Mouse (Mus musculus): Measurements from ENCODE around the gene Tulp2. TPM values are rescaled to one million over a fixed set of nuclear protein-coding genes. Genes with fewer than 3 reads are reported as not detected.
"Not testable (repeated sequence)": the region's sequence is repeated elsewhere in the genome, so short reads cannot be mapped to it uniquely, and the experiment has no call there.

The Tulp2 gene
- polyA plus RNA-seq, 1 experiment, result 0.12 TPM

DNA sequence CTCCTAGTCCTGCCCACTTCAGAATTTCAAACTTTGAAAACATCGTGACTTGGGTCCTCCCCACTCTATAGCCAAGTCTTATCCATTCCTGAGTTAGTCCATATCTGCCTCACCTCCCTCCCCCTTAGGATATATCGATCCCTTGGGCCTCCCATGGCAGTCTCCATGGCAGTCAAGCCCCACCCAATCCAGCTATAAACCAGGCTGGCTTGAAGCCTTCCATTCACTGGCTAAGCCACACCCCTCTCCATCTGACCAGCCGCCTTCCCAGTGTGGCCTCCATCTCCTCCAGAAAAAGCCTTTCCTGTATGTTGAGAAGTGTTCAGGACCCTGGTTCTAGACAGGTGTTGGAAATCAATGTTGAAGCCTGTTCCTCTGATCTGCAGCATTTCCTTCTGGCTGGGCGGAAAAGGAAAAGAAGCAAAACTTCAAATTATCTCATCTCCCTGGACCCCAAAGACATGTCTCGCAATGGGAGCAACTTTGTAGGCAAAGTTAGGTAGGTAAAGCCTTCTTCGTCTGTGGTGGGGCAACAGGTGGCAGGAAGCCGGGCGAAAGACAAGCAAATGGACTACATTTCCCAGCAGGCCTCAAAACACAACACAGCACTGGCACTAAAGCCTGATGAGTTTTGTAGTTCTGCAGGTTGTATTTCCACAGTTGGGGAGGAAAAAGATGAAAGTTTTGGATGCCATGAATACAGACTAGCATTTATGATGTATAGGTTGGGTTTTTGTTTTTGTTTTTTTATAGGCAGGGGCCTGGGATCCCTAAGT lies 37.9 kb downstream of the Tulp2 start:
- no peak for DNase-seq (ENCODE audit: extremely low spot score in 1 of 2, low spot score in 1 of 2)

DNA sequence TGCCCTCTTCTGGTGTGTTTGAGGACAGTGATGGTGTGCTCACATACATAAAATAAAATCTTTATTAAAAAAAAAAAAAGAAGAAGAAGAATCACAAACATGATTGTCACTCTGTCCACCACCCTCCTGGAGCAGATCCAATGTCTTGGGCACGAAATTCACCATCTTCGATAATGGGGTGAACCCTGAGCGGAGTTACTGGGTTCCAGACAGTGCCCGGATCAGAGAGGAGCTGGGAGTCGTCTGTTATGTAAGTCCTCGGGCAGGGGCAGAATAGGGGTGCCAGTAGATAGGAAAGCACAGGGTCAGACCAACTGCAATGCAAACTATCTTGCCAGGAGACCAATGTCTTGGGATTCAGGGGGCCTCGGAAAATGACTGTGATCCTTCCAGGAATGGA lies 38.9 kb downstream of the Tulp2 start:
- no peak for DNase-seq (ENCODE audit: extremely low spot score in 1 of 2, low spot score in 1 of 2)

DNA sequence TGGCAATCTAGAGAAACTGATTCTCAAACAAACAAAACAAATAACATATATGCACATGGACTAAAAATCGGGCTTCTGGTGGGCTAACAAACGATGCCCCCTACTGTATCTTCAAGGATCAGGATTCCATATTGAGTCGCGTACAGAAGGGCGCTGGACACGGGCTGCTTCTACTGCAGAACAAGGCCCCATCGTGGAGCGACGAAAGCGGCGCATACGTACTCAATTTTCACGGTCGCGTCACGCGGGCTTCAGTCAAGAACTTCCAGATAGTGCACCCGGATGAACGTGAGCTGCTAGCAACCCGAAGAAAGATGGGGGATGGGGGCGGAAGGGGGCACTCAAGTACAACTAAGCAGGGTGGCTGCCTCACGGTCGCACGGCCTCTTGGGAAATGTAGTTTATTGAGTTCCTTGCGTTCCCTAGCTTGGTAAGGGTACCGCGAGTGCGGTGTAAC lies 40.1 kb downstream of the Tulp2 start:
- peak; percentile 90 to 93 for DNase-seq (ENCODE audit: extremely low spot score in 1 of 2, low spot score in 1 of 2)

DNA sequence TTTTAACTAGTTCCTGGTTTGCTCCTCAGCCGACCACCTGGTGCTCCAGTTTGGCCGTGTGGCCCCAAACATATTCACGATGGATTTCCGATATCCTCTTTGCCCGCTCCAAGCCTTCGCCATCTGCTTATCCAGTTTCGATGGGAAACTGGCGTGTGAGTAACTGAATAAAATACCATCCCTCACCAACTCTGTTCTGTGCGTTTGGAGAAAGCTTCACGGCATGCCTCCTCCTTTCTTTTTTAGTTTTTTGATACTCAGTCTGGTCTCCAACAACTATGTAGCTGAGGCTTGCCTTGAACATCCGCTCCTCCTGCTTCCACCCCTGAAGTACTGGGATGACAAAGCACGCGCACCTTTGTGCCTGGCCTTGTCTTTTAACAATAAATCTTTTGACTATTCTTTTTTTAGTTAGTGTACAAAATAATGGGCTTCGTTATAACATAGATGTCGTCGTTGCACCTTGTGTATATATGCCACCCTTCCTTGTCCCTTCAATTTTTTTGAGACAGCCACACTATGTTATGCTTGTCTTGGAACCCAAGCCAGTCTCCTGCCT lies 40.6 kb downstream of the Tulp2 start:
- DNase-seq (ENCODE audit: extremely low spot score in 1 of 2, low spot score in 1 of 2), result no peak

DNA sequence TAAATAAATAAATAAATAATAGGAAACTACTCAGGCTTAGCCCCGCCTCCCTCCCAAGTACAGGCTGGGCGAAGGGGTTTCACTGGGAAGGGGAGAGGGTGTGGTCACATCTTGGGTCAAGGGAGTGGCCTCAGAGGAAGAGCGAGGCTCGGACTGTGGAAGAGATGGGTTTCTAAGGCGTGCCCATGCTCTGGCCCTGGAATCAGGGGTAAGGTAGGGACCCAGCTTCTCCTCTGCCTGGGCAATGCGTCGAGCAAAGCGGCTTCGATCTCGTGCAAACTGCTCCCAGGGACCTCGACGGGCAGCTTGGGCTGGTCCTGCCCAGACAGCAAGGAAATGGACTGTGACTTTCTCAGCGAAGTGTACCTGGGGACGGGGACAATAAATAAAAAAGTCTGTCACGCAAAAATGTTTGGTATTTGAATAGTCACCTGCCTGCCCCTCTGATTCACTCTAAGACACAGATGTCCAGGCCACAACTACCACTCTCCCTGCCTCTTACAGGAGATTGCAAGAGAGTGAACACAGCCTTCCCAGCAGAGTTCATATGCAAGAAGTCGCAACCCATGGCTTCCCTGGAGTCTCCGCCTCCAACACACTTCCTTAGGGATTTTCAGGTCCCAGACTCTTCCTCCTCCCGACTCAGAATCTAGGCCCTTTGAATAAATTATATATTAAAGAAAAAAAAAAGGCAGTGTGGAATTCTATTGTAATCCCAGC lies 41.4 kb downstream of the Tulp2 start:
- DNase-seq (ENCODE audit: extremely low spot score in 1 of 2, low spot score in 1 of 2), result no peak

DNA sequence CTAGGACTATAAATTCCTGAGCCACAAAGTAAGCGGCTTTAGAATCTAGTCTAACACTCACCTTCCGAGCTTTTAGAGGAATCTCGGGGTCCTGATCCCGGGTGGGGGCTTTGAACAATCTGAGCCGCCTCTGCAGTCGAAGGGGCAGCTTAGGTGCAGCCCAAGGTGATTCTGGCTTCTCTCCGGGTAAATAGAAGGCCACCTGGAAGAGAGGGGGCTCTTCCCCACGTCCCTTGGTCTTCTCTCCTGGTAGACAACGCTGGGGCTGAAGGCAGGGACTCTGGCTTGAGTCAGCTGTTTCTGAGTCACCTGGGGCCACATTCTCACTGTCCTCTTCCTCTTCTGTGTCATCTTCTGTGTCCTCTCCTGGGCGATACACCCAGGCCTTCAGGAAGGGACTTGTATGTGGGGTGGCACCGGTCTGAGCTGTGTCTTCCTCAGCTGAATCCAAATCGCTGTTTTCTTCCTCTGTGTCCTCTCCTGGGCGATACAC lies 42.0 kb downstream of the Tulp2 start:
- DNase-seq (ENCODE audit: extremely low spot score in 1 of 2, low spot score in 1 of 2), result no peak

DNA sequence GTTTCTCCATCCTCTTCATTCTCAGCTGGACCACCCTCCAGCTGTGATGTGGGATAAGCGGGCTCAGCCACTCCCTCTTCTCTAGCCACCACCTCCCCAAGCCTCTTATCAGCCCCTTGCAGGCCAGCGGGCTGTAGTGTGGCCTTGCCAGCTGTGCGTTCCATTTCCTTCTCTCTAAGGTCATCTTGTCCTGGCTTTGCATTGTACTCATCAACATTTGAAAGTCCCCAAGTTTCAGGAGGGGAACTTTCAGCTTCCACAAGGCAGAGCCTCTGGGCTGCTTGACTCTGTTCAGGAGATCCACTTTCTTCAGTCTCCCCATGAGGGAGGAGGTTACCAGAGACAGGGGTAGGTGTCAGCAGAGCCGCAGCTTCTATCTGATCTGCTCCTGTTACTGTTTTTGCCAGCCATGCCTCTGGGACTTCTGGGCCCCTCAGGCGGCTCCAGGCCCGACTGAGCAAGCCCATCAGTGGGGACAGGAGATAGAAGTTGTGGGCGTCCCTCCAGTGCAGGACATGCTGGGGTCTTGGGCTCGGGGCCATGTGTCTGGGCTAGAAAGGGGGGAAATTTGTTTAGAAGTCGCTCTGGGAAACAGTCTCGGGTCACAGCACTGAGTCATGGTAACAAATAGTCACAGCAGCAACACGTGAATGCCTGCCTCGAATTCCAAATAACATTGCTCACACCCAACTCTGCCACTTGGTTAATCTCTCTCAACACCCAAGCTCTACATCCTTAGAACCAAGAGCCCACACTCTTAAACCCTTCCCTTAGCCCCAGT lies 43.4 kb downstream of the Tulp2 start:
- DNase-seq (ENCODE audit: extremely low spot score in 1 of 2, low spot score in 1 of 2), result no peak

DNA sequence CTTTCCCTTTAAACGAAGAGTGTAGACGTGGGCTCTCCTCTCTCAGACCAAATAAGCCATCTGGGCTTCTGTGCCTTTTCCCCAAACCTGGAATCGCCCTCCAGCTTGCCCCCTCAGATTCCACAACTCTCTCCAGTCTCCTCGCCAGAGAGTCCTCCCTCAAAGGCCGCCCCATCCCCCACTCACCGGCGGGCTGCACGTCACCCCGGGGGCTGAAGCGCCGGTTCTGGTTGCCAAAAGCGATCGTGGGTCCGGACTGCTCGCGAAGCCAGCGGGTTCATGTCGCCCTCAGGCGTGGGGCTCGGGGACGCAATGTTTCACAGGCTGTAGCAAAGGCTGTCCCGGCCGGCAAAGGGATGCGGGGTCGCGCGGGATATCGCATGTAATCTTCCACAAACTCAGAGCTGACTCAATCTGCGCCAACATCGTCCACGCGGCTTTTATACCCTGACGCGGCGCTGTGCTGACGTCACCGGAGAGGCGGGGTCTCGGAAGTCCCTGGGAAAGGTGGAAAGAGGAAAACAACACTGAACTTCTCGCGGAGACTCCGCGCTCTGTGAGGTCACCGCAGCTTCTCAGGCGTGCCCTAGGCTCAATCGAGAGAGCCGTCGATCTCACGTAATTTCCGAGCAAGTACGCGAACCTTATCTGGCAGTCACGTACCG lies 44.3 kb downstream of the Tulp2 start, which contains the start of the genes Ppp1r15a and Plekha4:
Gene Ppp1r15a (minus strand): TSS at position 460 of the 665 bp plus-strand sequence.
Gene Plekha4 (plus strand): TSS at position 522 of the 665 bp plus-strand sequence.
- peak; percentile 87 to 97 for DNase-seq (ENCODE audit: extremely low spot score in 1 of 2, low spot score in 1 of 2)

DNA sequence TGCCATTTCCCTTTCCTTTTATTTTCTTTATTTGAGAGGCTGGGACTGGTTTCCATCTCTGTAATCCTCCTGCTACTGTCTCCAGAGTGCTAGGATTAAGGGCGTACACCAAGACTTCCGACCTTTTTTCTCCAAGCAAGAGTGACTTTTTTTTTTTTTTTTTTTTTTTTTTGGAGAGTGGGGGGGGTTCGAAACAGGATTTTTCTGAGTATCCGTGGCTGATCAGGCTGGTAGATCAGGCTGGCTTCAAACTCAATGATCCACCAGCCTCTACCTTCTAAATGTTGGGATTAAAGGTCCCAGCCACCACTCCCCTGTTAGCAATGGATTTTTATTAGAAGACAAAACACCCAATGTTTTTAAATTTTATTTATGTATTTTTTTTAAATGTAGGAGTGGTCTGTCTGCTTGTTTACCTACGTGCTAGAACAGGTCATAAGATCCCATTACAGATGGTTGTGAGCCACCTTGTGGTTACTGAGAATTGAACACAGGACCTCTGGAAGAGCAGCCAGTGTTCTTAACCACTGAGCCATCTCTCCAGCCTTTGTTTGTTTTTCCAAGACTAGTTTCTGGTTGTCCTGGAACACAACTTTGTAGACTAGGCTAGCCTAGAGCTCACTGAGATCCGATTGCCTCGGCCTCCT lies 44.9 kb downstream of the Tulp2 start:
- no peak for DNase-seq (ENCODE audit: extremely low spot score in 1 of 2, low spot score in 1 of 2)

DNA sequence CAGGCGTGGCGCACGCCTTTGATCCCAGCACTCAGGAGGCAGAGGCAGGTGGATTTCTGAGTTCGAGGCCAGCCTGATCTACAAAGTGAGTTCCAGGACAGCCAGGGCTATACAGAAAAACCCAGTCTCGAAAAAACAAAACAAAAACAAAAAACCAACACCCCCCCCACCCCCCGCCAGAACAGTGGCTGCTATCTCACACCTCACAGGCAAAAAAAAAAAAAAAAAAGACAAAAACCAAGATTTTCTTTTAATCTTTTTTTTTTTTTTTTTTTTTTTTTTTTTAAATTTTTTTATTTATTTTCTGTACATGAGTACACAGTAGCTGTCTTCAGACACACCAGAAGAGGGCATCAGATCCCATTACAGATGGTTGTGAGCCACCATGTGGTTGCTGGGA lies 45.5 kb downstream of the Tulp2 start:
- not testable (repeated sequence) for DNase-seq (ENCODE audit: extremely low spot score in 1 of 2, low spot score in 1 of 2)

DNA sequence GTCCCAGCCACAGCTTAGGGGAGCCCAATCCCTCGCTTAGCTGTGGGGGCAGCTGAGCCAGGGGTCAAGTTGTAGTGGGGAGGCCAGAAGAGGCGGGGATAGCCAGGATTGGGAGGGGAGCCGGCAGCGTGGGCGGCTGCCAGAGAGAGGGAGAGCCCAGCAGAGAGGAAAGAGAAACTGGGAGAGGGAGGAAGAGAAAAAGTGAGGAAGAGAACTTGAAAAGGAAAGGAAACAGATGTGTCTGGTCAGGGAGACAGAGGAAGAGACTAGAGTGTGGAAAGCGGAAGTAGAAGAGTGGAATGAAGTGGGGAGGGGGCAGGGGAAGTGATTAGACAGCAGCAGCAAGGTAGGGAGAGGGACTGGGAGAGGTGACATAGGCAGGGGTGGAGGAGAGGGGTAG lies 47.8 kb downstream of the Tulp2 start:
- no peak for DNase-seq (ENCODE audit: extremely low spot score in 1 of 2, low spot score in 1 of 2)

DNA sequence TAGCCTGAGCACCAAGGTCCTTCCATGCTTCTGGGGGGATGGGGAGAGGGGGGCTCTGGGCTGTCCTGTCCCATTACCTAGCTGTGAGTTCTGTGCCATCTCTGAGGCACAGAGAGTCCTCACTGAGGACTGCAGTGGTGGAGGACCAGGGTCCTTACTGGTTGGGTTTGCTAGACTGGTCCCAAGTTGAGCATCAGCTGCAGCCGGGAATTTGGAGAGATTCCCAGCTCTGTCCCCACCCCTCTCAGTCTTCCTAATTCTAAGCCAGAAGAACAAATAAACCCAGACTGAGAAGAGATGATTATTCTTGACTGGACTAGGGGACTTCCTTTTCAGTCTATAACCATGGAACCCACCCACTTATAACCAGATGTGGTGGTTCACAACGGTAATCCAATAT lies 49.0 kb downstream of the Tulp2 start:
- no peak for DNase-seq (ENCODE audit: extremely low spot score in 1 of 2, low spot score in 1 of 2)

DNA sequence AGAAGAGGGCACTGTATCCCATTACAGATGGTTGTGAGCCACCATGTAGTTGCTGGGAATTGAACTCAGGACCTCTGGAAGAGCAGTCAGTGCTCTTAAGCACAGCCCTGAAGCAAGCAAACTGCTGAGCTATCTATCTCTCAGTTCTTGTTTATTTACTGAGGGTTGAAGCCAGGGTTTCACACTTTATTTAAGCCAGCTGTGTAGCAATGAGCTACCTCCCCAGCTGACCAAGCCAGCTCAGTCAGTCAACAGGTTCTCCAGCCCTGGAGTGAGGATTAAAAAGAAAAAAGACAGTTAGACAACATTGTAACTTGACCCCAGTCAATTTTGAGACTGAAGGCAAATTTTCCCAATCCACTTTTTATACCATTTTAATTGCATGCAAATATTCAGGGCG lies 54.0 kb downstream of the Tulp2 start:
- DNase-seq (ENCODE audit: extremely low spot score in 1 of 2, low spot score in 1 of 2), result no peak

DNA sequence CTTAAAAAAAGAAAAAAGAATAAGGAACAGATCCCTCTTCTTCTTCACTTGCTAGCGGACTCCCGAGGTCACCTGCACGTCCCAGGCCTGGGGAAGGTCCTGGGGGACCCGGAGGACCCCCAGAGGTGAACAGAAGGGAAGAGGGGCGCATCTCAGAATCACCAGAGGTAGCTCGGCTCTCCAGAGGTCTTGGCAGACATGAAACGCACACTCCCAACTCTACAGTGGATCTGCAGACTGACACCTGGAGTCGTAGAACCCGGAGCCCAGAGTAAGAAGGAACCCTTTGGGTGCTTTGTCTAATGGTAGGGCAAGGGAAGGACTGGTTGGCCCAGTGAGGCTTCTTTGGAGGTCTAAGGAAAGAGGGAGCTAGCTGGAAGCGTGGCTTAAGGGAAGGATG lies 55.9 kb downstream of the Tulp2 start:
- no peak for DNase-seq (ENCODE audit: extremely low spot score in 1 of 2, low spot score in 1 of 2)

DNA sequence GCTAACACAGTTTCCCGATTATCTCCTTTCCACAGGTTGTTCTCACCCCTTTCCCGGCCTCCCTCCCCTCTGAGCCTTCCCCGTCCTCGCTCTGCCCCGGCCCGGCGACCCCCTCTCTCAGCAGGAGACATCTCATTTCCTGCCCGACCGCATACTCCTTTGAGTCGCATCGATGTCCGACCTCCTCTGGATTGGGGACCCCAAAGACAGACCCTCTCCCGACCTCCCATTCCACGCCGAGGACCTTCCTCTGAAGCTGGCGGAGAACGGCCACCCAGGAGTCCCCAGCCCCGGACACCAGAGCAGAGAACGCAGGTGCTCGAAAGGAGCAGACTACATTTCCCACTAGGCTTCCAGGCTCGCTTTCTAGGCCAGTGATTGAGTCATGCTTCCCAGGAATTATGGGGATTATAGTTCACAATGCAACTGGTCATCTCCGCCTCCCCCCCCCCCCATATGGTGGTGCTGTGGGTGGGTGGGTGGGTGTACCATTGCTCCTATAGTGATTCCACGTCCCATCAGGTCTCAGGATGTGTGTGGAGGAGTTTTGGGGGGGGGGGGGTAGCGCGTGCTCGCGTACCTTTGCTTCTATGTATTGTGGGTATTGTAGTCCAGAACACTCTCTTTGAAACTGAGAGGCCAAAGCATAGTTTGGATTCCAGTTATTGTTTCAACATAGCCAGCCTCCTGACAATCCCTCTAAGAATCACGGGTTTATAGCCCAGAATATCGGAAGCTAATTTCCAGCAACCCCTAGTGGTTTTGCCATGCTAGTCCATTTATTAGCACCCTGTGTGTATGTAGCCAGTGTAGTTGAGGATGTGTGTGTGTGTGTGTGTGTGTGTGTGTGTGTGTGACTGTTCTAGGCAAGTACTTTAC lies 56.7 kb downstream of the Tulp2 start:
- peak; percentile 38 to 80 for DNase-seq (ENCODE audit: extremely low spot score in 1 of 2, low spot score in 1 of 2)

DNA sequence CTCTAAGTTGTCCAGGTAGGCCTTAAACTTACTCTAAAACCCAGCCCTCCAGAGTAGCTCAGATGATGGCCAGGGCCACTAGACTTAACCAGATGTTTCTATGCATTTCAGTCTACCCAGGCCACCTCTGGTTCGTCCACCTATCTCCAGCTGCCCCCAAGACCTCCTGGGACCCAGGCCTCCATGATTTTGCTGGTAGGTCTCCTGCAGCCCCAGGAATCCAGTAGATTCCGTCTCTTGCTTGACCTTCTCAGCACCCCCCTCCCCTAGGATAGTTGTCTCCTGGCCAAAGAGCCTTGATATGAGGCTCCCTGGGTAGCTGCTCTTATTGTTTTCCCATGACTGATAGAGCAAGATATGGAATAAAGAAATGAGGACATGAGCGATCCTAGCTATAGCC lies 57.4 kb downstream of the Tulp2 start:
- no peak for DNase-seq (ENCODE audit: extremely low spot score in 1 of 2, low spot score in 1 of 2)

DNA sequence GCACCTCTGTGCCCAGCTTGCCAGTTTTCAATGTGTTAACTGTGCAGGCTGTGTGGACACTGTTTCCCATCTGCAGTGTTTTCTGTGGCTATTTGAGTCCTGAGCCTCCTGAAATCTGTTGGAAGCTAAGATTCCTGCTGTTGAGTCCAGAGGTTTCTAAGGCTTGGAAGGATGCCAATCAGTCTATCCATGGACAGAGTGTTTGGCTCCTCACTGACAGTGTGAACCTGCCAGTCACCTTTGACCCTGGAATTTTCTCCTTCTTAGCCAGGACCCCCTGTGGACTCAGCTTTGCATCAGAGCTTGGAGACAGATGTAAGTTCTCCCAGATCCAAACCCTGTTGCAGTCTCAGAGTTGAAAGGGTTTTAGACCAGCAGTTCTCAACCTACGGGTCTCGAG lies 58.5 kb downstream of the Tulp2 start:
- DNase-seq (ENCODE audit: extremely low spot score in 1 of 2, low spot score in 1 of 2), result no peak

DNA sequence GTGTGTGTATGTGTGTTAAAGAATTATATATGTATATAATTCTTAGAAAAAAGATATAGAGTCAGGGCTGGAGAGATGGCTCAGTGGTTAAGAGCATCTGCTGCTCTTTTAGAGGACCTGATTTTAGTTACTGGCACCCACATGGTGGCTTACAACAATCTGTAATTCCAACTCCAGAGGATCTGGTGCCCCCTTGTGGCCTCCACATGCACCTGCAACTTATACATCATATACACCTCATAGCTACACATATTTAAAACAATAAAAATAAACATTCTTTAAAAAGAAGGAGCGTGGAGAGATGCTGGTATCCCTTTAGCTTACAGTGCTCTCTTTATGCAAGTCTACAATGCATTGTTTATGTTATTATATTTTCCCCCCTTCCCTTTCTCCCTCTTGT lies 62.8 kb downstream of the Tulp2 start:
- no peak for DNase-seq (ENCODE audit: extremely low spot score in 1 of 2, low spot score in 1 of 2)
